Mouse (Mus musculus) ES-CJ7 (cell line): Measurements from ENCODE around the gene Stat2.
A peak's percentile ranks its signal among the peaks of the same experiment; 100 is the strongest.
"Not testable (repeated sequence)": the region's sequence is repeated elsewhere in the genome, so short reads cannot be mapped to it uniquely, and the experiment has no call there.

Experiments used
- DNase-seq: peaks from one replicate; pipeline ENCODE4 v3.0.0; 2011; ENCODE audit warnings: low read depth, low spot score

Gene Stat2

DNA sequence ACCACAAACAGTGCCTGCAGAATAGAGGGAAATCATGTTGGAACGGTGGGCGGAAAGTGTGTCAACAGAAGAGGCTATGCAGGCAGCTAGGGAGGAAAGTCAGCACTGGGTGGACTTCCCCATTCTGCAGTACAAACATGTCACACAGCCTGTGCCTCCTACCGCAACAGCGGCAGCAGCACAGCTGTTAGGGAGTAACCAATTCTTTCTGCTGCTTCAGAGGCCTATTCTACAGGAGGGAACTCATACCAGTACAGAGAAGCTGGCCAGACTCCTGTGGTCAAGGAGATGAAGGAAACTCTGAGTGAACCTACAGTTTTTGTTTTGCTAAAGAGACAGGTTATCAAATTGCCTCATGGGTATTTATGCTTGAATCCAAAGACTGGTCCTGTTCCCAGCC lies 11.4 kb upstream of the Stat2 start:
- DNase-seq, result no peak

DNA sequence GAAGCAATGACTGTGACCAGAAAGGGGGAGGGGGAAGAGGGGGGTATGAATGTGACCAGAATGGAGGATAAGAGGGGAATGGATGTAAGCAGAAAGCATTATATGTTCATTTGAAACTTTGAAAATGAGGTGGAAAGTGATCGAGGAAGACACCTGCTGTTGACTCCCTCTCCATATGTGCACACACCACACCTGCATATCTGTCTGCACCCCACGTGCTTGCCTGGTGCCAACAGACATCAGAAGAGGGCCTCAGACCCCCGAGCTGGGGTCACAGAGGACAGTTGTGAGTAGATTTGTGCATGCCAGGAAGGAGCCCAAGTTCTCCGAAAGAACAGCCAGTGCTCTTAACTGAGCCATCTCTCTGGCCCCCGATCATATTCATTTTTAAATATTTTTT lies 10.4 kb upstream of the Stat2 start:
- DNase-seq, result no peak

- not testable (repeated sequence) for DNase-seq
Measured at GRCm38 (mm10) chr10:128260376-128260775, 10.0 kb upstream of the Stat2 start.

- DNase-seq, result peak; percentile 84
Measured at GRCm38 (mm10) chr10:128262300-128262699, 8.1 kb upstream of the Stat2 start.

DNA sequence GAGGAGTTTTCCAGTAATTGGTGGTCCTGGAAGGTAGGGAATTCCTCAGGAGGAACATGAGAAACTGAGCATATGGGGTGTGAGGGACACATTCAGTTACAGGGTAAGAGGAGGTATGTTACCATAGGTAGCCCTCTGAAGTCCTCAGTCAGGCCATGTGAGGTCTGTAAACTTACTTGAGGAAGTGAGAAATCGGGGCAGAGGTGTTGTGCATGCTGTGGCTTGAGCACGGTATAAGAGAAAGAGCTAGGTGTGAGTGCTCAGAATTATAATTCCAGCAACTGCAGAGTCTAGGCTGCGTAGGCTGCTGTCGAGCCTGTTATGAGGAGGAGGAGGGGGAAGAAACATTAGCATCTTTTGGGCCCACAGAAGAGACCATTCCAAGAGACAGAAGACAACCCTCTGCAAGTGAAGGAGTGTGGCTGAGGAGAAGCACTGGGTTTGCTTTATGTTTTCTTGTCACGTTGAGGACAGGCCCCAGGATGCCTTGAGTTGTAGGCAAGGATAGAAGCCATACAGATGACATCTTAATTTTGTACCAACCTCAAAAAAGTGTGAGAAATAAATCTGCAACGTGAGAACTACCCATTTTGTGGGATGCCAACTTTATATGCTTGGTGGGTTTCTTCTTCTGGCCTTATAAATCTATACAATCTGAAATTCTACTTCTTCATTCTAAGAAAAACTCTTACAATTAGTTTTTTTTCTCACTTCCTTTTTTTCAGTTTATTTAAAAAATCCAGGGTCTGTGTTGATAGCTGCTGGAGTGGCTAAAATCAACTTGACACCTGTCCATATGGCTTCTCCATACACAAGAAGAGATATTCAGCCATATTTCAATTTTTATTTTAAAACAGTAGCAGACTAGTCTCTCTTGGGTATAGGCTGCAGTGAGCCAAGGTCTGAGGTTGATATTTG lies 6.7 kb upstream of the Stat2 start:
- no peak for DNase-seq

DNA sequence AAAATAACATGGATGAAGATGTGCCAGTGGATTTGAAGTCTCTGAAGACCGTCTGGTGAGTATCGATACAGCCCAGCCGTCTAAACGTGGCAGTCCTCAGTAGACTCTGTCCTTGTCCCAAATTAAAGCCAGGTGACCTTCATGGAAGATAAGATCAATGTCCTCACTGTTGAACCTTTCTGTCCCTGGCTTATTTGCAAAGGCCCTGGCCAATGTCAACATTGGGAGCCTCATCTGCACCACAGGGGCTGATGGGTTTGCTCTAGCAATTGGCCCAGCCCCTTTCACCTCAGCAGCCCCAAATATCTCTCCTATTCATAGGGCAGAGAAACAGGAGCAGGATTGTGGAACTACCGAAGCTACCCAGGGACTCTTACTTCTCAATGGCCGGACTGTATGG lies 2.0 kb upstream of the Stat2 start, which contains the start of gene Apof:
TSS of gene Apof (plus strand) at position 301 of the 400 bp plus-strand sequence.
- no peak for DNase-seq

- DNase-seq, result no peak
Measured at GRCm38 (mm10) chr10:128269206-128269910, 1.0 kb upstream of the Stat2 start.

DNA sequence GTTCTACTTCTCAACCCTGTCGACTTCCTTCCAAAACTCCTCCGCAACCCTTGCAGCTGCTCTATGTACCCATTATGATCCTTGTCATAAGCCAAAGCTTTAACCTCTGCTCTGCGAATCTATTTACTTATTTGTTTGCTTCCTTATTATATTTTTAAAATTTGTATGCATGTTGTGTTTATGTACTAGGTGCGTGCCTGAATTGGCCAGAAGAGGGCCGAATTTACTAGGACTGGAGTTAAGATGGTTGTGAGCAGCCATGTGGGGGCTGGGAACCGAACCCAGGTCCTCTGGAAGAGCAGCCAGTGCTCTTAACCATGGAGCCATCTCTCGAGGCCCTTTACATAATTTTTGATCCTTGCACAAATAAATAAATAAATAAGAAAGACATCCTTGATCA lies 507 bp downstream of the Stat2 start:
- peak; percentile 49 for DNase-seq

DNA sequence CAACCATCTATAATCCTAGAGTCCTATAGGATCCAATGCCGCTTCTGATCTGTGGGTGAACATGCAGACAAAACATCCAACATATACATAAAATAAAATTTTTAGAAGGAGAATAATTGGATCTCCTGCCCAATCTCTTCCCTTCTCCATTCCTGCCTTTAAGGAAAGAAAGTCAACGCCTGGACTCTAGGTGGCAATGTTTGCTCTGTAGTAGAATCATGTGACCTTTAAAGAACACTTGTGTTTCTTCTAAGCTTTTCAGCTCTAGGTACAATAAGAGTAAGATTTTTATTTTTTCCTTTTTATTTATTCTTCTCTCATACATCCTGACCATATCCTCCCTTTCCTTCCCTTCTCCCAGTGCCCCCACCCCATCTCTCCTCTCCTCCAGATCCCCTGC lies 1.5 kb downstream of the Stat2 start:
- DNase-seq, result no peak

DNA sequence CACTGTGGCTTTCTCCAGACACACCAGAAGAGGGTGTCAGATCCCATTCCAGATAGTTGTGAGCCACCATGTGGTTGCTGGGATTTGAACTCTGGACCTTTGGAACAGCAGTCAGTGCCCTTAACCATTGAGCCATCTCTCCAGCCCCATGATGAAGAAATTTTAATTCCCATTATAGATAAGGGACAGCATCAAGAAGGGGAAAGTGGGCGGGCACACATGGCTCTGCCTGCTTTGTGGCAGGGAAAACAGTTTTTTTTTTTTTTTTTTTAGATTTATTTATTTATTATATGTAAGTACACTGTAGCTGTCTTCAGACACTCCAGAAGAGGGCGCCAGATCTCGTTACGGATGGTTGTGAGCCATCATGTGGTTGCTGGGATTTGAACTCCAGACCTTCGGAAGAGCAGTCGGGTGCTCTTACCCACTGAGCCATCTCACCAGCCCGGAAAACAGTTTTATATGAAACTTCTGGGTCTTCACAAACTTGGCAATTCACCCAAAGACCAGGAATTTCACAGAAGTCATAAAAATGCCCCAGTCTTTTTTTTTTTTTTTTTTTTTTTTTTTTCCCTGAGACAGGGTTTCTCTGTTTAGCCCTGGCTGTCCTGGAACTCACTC lies 2.6 kb downstream of the Stat2 start:
- DNase-seq, result not testable (repeated sequence)

DNA sequence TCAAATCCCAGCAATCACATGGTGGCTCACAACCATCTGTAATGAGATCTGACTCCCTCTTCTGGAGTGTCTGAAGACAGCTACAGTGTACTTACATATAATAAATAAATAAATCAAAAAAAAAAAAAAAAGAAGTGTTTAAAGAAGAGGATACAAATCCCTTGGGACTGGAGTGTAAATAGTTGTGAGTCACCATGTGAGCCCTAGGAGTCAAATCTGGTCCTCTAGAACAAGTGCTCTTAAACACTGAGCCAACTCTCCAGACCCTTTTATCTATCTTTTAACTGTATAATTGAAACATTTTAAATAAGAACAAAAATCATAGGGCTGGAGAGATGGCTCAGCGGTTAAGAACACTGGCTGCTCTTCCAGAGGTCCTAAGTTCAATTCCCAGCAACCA lies 5.0 kb downstream of the Stat2 start:
- DNase-seq, result not testable (repeated sequence)

DNA sequence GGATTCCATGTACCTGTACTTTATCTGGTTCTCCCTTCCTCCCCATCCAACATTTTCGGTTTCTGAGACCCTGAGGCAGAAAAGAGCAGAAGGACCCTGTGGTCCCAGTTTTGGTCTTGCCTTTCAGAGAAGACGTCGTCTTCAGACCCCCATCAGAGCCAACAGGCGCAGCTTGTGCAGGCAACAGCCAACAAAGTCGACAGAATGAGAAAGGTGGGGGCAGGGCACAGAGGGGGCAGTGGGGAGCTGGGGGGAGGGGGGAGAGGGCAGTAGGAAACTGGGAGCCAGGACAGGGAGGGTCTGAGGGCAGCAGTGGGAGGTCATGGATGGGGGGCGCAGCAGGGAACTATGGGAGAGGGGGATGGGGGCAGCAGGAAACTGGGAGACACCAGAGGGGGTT lies 7.8 kb downstream of the Stat2 start:
- no peak for DNase-seq

GRCm38 (mm10) chr10:128280943-128281342 lies 10.6 kb downstream of the Stat2 start:
- DNase-seq, result no peak

DNA sequence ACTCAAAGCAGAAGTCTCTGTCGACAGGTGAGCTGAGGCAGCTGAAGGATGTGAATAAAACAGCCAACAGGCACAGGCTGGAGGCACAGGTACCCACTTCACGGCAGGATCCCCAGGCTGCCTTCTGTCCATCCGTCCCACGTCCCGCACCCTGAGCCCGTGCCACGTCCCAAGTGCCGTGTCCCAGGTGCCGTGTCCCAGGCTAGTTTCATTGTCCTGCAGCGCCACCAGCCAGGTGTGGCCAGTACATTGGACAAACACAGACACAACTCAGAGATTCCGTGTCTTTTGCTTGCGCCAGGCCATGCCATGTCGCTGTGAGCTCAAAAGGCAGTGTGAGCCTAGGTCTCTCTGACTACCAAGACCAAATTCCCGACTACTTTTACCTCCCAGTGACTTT lies 11.3 kb downstream of the Stat2 start:
- no peak for DNase-seq

GRCm38 (mm10) chr10:128282886-128283450 lies 12.6 kb downstream of the Stat2 start:
- DNase-seq, result no peak

DNA sequence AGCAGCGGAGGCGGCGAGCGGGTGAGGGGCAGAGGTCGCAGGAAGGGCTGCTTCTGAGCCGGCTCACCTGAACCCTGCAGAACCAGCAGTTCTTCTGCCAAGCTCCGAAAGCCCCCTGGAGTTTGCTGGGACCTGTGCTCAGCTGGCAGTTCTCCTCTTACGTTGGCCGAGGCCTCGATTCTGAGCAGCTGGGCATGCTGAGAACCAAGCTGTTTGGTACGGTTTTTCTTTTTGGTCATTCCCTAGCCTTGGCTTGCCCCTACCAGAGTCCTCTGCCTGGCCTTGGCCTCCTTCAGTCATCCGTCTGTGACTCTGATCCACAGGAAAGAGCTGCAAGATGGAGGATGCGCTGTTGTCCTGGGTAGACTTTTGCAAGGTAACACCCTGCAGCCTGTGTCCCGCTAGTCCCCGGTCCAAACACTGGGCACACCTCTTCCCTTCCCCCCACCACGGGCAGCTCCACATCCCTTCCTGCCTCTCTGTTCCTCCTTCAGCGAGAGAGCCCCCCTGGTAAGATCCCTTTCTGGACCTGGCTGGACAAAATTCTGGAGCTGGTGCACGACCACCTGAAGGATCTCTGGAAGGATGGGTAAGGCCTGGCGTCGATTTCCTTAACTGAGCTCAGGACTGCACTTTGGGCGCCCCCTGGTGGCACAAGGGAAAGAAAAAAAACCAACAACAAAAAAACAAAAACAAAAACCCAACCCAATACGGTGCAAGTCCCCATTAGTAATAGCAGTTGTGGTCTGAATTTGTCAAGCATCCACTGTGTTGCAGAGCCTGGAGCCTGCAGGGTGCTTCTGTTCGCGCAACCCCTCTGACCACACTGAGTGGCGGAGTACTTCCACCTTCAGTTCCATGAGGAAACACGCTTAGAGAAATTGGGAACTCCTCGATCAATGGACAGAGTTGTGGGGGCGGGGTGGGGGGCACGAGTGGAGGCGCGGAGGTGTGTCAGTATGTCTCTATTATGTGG lies 13.5 kb downstream of the Stat2 start:
- DNase-seq, result peak; percentile 86

DNA sequence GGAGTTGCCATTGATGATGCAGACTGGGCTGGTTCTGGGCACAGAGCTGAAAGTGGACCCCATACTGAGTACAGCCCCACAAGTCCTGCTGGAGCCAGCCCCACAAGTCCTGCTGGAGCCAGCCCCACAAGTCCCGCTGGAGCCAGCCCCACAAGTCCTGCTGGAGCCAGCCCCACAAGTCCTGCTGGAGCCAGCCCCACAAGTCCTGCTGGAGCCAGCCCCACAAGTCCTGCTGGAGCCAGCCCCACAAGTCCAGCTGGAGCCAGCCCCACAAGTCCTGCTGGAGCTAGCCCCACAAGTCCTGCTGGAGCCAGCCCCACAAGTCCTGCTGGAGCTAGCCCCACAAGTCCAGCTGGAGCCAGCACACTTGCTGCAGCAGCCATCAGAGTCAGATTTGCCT lies 20.2 kb downstream of the Stat2 start:
- not testable (repeated sequence) for DNase-seq

DNA sequence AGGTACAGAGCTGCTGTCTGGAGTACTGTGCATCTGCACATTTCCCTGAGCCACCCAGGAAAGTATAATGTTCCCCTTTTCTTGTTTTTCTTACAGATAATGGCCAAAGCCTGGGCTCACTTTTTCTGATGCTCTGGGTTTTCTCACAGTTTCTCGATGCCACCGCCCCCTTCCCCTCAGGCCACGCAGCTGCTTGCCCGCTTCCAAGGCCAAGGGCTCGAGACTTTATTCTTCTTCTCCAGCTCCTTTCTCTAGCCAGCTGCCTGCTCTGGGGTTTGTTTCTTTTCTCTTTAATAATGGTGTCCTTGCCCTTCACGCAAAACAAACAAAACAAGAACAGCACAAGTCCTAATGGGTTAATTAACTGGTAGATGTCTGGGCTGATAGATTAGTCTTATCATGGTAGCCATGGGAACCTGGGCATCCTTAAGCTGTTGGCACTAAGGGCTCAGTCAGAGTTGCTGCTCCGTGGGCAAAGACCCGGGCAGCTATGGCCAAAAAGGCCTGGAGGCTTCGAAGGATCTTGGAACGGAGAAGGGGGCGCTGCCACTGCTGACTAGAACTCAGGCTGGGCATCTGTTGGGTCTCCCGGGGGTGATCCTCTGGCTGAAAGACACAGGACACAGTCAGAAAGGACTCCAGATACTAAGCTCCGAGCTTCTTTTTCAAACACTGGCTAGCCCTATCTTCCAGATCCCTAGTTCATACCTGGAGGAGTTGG lies 26.2 kb downstream of the Stat2 start:
- DNase-seq, result no peak

- no peak for DNase-seq
Measured at GRCm38 (mm10) chr10:128297221-128297620, 26.9 kb downstream of the Stat2 start.

DNA sequence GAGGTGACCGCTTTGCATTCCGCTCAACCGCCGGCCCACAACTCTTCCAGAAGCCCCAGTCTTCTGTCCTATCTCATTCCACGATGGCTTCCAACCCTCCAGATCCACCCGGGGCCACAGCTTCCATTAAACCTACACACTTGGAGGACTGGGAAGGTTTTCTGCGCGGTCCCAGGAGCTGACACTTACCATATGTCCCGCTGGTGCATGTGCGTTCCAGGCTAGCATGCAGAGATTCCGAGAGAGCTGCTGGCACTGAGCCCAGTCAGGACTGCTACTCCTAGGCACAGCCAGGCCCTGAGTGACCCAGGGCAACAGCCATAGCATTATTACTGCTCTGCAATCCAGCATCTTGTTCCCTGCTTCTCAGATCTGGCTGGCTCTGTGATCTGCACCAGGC lies 27.3 kb downstream of the Stat2 start:
- DNase-seq, result no peak
